Mouse (Mus musculus) layer of hippocampus, adult 8-10 months (tissue): ENCODE results near the gene Agrp. TPM values are rescaled to one million over a fixed set of nuclear protein-coding genes. Genes with fewer than 3 reads are reported as not detected.
"Not testable (repeated sequence)": the region's sequence is repeated elsewhere in the genome, so short reads cannot be mapped to it uniquely, and the experiment has no call there.

Source experiments
- DNase-seq, 2 experiments: peaks; one replicate each; pipeline ENCODE4 v3.0.0; 2022; ENCODE audit warnings: low spot score in 2 of 2
- total RNA-seq, 4 experiments: library from RNA; stranded (reverse); gene quantifications; 2 replicates each; pipeline ENCODE4 v1.2.4; 2022

The Agrp gene
- total RNA-seq, 4 experiments from 2014 or later = 0.79 TPM; not detected in 3

DNA sequence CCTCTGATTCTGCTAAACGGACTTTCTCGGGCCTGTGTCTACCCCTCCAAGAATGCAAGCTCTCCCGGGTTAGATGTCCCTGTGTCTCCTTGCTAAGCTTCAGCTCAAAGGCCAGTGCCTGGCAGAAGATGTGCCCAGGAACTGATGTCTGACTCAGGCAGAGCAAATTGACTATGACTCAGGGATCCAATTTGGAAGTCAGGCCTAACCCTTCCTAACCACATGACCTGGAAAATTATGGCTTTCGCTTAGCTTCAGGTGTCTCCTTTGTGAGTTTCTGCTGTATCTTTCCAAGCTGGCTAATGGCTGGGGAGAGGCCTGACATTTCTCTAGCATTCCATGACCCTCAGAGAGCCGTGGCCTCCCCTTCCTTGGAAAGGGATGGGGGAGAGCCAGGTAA is 35.9 kb downstream of the Agrp start:
- no peak for DNase-seq

GRCm38 (mm10) chr8:105598777-105599176 is 38.4 kb downstream of the Agrp start:
- no peak for DNase-seq

GRCm38 (mm10) chr8:105596362-105597034 is 40.7 kb downstream of the Agrp start:
- no peak for DNase-seq

DNA sequence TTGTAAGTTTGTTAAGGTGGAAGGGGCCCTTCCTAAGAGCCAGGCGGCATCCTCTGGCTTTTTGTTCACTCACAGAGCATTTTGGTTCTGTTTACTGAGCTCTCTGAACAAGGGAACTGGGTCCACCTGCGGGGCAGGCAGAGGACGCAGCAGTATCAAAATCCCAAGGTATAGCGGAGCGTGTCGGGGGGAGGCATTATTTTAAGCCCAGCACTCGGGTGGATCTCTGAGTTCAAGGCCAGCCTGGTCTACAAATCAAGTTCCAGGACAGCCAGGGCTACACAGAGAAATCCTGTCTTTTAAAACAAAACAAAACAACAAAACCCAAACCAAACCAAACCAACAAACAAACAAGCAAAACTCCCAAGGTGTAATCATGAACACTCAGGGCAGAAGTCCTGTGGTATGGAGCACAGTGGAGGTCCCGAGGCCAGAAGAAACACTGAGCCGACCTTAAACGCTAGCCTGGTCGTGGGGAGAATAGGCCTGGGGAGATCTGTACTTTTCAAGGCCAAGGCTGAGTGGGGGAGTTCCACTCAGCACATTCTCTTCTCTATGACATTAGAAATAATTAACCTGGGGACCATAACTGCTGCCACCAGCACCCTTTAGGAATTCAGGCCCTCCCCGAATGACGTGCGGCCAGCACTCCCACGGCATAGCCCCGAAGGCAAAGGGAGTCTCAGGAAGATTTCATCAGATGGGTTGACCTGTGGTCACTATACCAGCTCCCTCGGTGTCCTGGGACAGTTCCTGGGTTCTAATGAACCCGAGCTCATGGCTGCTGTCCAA is 42.5 kb downstream of the Agrp start:
- no peak for DNase-seq

DNA sequence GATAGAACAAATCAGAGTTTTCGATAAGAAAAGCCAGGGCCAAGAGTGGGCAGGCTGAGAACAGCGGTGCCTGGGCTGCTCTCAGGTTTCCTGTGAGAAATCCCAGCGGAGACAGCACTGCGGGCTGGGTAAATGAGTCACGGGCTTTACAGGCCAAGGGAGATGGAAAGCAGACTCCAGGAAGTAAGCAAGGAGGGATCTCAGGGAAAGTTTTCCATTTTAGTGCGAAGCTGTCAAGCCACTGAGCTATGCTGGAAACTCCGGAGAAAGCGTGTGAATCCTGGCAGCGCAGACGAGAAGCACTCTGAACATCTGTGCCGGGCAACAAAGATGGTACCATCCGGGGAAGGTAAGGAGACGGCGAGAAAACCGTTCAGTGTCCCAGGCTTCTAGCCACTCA is 43.3 kb downstream of the Agrp start:
- DNase-seq = no peak

GRCm38 (mm10) chr8:105592431-105592830 is 44.8 kb downstream of the Agrp start:
- no peak for DNase-seq

GRCm38 (mm10) chr8:105579719-105580118 is 57.5 kb downstream of the Agrp start:
- no peak for DNase-seq

DNA sequence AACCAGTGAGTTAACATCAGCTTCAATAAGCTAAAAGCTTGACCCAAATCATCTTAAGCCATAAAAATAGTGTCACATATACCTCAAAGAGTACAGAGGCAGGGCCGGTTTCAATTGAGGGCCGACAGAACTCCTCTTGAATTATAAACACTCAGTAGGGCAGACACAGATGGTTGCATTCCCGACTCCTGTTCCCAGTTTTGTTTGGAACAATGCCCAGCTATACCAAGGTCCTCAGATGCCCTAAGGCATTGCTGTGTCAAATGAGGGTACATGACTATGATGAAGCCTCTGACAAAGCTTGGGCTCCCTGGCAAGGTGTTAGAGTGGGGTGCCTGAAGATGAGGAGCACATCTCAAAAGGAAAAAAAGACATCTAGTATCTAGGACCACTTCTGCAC is 61.7 kb downstream of the Agrp start:
- no peak for DNase-seq

DNA sequence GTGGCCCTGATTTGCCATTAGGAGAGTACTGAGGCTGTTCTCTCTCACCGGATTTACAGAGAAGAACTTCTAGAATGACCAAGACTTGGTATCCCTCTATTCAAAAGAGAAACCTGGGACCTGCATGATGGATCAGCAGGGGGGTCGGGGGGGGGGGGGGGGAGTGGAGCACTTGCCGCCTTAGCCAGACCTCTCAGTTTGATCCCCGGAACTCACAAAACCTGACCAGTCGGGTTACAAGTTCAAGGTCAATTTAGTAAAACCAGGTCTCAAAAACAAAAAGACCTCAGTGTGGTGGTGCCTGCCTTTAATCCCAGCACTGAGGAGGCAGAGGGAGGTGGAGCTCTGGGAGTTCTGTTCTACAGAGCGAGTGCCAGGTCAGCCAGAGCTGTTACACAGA is 62.5 kb downstream of the Agrp start:
- no peak for DNase-seq

DNA sequence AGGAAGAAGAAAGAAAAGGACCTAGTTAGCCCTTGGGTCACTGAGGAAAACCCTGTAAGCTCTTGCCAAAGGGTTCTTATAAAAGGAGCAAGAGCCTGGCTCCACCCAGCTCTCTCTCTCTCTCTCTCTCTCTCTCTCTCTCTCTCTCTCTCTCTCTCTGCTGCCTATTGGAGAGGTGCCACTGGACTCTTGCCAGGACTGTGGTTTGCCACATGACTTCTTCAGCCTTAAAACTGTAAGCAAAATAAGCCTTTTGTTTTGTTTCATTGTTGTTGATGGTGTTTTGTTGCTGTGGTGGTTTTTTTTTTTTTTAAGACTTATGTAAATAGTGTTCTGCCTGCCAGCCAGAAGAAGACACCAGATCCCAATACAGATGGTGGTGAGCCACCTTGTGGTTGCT is 63.8 kb downstream of the Agrp start:
- no peak for DNase-seq

- DNase-seq = no peak
These were observed 65.4 kb downstream of the Agrp start for GRCm38 (mm10) chr8:105571810-105572209.

GRCm38 (mm10) chr8:105566703-105567595 is 70.2 kb downstream of the Agrp start:
- DNase-seq = no peak

DNA sequence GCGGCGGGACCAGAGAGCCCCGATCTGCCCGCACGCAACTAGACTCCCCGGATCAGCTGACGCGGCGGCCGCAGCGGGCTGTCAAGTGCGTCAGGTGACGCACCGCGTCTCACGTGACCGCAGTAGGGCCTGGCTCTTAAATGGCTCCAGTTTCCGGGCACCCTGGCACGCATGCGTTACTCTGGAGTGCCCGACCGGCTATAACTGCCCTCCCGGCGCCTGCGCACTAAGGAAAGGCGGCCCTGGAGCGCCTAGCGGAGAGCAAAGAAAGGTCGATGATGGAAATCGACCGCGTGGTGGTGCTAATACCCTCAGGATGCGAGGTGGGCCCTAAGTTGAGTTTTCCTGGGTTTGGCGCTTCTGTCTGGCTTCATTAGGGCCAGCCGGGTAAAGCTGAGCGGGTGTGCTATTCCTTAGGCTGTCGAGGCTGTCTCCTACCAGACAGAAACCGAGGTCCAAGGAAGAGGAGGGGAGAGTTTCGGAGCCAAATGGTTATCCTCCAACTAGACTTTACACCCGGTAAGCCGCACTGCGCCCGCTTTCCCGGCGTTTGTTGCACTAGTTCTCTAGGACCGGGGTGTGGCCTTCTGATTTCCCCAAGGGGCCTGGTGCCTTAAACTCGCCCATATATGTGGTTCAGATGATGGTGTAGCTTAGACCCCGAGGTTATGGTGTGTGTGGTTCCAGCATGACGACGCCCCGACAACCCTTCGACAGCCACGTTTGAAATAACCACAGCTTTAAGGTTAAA is 71.1 kb downstream of the Agrp start, which contains the start of gene Atp6v0d1:
Atp6v0d1 (minus strand) TSS at position 96 of the 751 bp plus-strand sequence.
- DNase-seq = peak; percentile 99 to 100

DNA sequence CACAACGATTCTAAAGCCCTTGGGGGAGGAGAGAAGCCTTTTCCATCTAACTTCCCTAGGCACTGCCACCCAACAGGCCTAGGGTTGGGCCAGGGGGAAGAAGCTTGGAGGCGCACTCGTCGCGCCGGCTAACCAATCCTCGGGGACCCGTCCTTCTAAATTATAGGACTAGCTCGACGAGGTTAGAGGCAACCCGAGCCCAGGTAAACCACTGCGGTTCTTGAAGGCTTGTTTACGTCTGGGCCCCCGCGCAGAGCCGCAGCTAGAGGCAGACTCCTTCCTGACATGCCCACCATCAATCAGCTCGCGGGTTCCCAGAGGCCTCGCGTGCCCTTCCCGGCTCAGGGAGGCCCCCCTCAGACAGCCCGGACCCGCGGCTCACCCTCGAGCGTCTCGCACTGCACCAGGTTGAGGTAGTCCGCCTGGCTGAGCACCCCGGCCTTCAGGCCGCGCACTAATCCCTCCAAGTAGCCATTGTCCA is 71.8 kb downstream of the Agrp start:
- peak in 1 of 2 experiments; percentile 60 for DNase-seq

- not testable (repeated sequence) for DNase-seq
These were observed 72.5 kb downstream of the Agrp start for GRCm38 (mm10) chr8:105564573-105565229.

DNA sequence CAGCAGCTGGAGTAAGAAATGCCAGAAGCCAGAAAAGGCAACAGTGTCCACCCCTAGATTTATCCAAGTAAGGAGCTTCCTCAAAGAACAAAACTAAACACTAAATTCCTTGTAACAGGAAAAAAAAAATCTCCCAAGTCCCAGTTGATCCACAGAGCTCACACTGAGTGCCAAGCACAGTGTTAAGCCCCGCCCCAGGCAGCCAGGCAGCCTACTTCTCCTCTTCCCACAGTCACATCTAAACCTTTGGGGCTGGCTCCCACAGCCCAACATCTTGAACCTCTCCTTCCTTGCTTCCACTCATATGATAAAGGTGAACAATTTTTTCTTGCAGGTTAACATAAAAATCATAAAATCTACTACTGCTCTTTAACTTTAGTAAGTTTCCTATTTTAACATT is 73.3 kb downstream of the Agrp start:
- DNase-seq = no peak

GRCm38 (mm10) chr8:105562863-105563262 is 74.3 kb downstream of the Agrp start:
- DNase-seq = no peak

- no peak for DNase-seq
These were observed 82.0 kb downstream of the Agrp start for GRCm38 (mm10) chr8:105555230-105555629.

DNA sequence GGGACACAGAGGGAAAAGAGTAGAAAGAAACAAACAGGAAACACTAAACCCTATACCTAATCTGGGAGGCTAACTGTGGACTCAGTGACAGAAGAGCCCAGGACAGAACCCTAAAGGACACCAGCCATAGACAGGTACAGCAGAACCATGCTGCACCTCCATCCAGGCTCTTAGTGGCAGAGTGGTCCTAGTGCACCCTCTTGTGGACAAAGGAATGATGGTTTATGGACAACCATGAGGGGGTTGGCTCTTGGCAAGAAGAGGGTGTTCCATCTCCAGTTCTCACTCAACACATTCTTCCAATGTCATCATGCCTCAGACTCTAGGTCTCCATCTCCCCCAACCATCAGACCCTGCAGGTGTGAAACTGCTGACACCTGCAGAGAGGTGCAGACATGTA is 83.1 kb downstream of the Agrp start:
- peak; percentile 34 to 47 for DNase-seq

DNA sequence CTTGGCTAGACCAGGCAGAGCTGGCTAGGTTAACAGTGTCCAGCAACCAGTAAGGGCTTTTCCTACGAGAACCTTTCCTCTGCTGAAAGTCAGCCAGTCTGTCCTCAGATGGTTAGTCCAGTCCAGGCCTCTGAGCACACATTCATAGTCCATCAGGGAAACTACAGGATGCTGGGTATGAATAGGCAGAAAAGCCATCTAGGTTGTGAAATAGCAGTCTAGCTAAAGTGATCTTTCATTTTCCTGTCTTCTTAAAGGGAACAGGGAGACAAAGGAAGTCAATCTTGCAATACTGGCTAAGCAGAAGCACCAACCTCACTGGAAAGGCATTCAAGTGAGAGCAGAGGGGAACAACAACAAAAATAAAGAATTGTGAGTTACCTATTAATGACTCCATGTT is 84.4 kb downstream of the Agrp start:
- DNase-seq = no peak
